9 mouse cellular contexts compared by ENCODE assay signal in the genomic region with DNA sequence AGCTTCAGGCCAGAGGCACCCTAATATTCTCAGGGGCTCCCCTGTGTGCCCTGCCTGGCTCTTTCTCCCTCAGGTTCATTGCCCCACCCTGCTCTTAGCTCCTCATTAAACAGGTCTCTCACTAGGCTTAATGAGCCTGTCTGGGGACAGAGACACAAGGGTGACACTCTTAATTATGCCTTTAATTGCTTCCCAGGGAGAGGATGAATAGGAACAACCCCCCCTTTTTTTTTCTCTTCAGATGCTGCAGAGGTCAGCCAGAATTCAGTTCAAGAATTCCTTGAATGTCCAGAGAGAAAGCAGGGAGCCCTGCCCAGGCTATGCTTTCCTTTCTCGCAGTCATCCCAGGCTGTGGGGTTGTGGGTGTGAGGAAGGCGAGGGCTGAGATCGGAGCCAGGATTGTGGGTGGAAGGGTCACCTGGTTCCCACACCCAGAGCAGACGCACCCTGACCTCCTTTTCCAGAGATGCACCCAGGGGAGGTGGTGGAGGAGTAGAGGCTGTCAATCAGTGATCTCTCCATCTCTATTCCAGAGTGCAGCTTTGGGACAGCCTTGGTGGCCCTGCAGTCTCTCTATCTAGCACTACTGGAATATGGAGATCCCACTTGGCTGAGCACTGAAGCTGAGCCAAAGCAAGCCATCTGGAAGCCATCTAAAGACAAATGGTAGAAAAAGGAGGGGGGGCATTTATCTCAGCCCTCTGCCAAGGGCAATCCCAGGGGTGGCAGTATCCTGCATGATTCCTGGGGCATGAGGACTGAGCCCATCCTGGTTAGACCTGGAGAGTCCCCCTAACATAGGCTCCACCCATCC. TPM values are rescaled to one million over a fixed set of nuclear protein-coding genes. Genes with fewer than 3 reads are reported as not detected.
A peak's percentile ranks its signal among the peaks of the same experiment; 100 is the strongest.
DNase-seq lines count a peak whose midpoint lies in the region; ATAC-seq lines count a peak whose summit lies in the region.
"Had no signal": no experiment of that assay in that cellular context is flagged by ENCODE, and none has a peak within 500 bp of the region (broad histone marks: within the 10 kb centered on the region; RNA-seq: fewer than 3 reads in every experiment).

No protein-coding gene starts in this region.

- 84% methylated on average over 4 of the region's 4 CpGs for WGBS in heart, embryonic 12.5 days
- 81% methylated on average over 4 of the region's 4 CpGs for WGBS in heart, embryonic 15.5 days

- H3K27me3 ChIP-seq in heart, embryonic 12.5 days (replicated peaks) = no peaks in the 10 kb centered on the region
- no peaks in the 10 kb centered on the region for H3K27me3 ChIP-seq in heart, embryonic 15.5 days

- ATAC-seq in heart, embryonic 12.5 days (ENCODE audit: insufficient number of reproducible peaks, low FRiP score) = no peak
- no peak; the same call in 1 of the 2 replicates for ATAC-seq in heart, embryonic 15.5 days (replicated peaks; ENCODE audit: insufficient number of reproducible peaks, insufficient read depth, low FRiP score, low read depth)
- ATAC-seq in CD4-positive, CD25-positive, alpha-beta regulatory T cell, adult 4 months = no peak

- H3K4me1 ChIP-seq in heart, embryonic 12.5 days (replicated peaks) = peaks cover 18% of the 10 kb centered on the region; the same call in 1 of the 2 replicates
- peaks cover 27% of the 10 kb centered on the region for H3K4me1 ChIP-seq in heart, embryonic 15.5 days (replicated peaks)

- no peak overlapping the region for H3K4me2 ChIP-seq in heart, embryonic 12.5 days
- H3K4me2 ChIP-seq in heart, embryonic 15.5 days = no peak overlapping the region

- peak; percentile 97 for DNase-seq in heart, adult 11 months
- DNase-seq in brain, adult 2 months (ENCODE audit: low read depth, low spot score) = peak; percentile 48
- peak; percentile 57 for DNase-seq in lung, postnatal 10 days
- DNase-seq in urinary bladder, postnatal 14 days (ENCODE audit: low spot score) = no peak
- no peak for DNase-seq in spleen, postnatal 36 days (ENCODE audit: low spot score in 2 of 2)

- no peak overlapping the region for H3K27ac ChIP-seq in heart, embryonic 12.5 days (ENCODE audit: poor library complexity, severe bottlenecking)
- H3K27ac ChIP-seq in heart, embryonic 15.5 days = peak overlapping the region; percentile 13; the same call in 1 of the 2 replicates

- H3K9me3 ChIP-seq in heart, embryonic 12.5 days (replicated peaks) = no peaks in the 10 kb centered on the region
- H3K9me3 ChIP-seq in heart, embryonic 15.5 days (replicated peaks) = no peaks in the 10 kb centered on the region
- H3K9me3 ChIP-seq: megakaryocyte, embryonic 14.5 days had no signal

- peaks cover 47% of the 10 kb centered on the region for H3K36me3 ChIP-seq in heart, embryonic 12.5 days
- peaks cover 24% of the 10 kb centered on the region; the same call in 1 of the 2 replicates for H3K36me3 ChIP-seq in heart, embryonic 15.5 days

- no peak overlapping the region for H3K9ac ChIP-seq in heart, embryonic 12.5 days
- no peak overlapping the region for H3K9ac ChIP-seq in heart, embryonic 15.5 days

- no peak overlapping the region for H3K4me3 ChIP-seq in heart, embryonic 12.5 days
- H3K4me3 ChIP-seq in heart, embryonic 15.5 days = no peak overlapping the region
- H3K4me3 ChIP-seq: megakaryocyte, embryonic 14.5 days had no signal

RNA-seq across cellular contexts. Expression of gene Cpsf4l, which starts 15.6 kb away (rescaled TPM):
- not detected in 2 replicates for polyA plus RNA-seq in heart, embryonic 12.5 days (2016; fragmentation: Nextera tagmentation; extraction: Ambion mirVana)
- 0.74 and 5.1 TPM in 2 replicates for polyA plus RNA-seq in heart, embryonic 15.5 days (2015; fragmentation: Nextera tagmentation; extraction: Ambion mirVana)
- polyA plus RNA-seq in CD4-positive, CD25-positive, alpha-beta regulatory T cell, adult 4 months (2017; shearing (Covaris generic)) = 1 to 10 TPM in 1 of 2 experiments, not detected in 1; 1.0 TPM

RNA-seq across cellular contexts. Expression of gene Cdc42ep4, which starts 26.2 kb away (rescaled TPM):
- polyA plus RNA-seq in heart, embryonic 12.5 days (2016; fragmentation: Nextera tagmentation; extraction: Ambion mirVana) = 23.2 and 24.3 TPM in 2 replicates
- 21.2 and 32.3 TPM in 2 replicates for polyA plus RNA-seq in heart, embryonic 15.5 days (2015; fragmentation: Nextera tagmentation; extraction: Ambion mirVana)
- 1 to 10 TPM; 2.1 to 2.3 TPM for polyA plus RNA-seq in CD4-positive, CD25-positive, alpha-beta regulatory T cell, adult 4 months (2017; shearing (Covaris generic))

RNA-seq across cellular contexts. Expression of gene D11Wsu47e, which starts 41.2 kb away (rescaled TPM):
- 19.0 and 20.7 TPM in 2 replicates for polyA plus RNA-seq in heart, embryonic 12.5 days (2016; fragmentation: Nextera tagmentation; extraction: Ambion mirVana)
- polyA plus RNA-seq in heart, embryonic 15.5 days (2015; fragmentation: Nextera tagmentation; extraction: Ambion mirVana) = 13.8 and 16.9 TPM in 2 replicates
- 10 to 100 TPM in 1 of 2 experiments, 1 to 10 TPM in 1; 8.0 to 11.3 TPM for polyA plus RNA-seq in CD4-positive, CD25-positive, alpha-beta regulatory T cell, adult 4 months (2017; shearing (Covaris generic))

RNA-seq across cellular contexts. Expression of gene Fam104a, which starts 41.5 kb away (rescaled TPM):
- polyA plus RNA-seq in heart, embryonic 12.5 days (2016; fragmentation: Nextera tagmentation; extraction: Ambion mirVana) = 53.0 and 53.3 TPM in 2 replicates
- polyA plus RNA-seq in heart, embryonic 15.5 days (2015; fragmentation: Nextera tagmentation; extraction: Ambion mirVana) = 33.5 and 37.9 TPM in 2 replicates
- 10 to 100 TPM; 13.9 to 15.0 TPM for polyA plus RNA-seq in CD4-positive, CD25-positive, alpha-beta regulatory T cell, adult 4 months (2017; shearing (Covaris generic))

Comparison
In these comparisons a context has a peak if more than half of its experiments do, and no peak if none do; other contexts are left out.
1. DNase-seq: peak in heart, adult 11 months (single experiment), brain, adult 2 months (single experiment) and lung, postnatal 10 days (single experiment); none in urinary bladder, postnatal 14 days (single experiment) and spleen, postnatal 36 days (0 of 2).